Mouse (Mus musculus) ES-Bruce4 (cell line): Measurements from ENCODE around the gene Dnajc6.

Source experiments
- CTCF ChIP-seq: IDR thresholded peaks from one replicate; pipeline ENCODE4 v1.8.1; 2011; ENCODE audit warnings: low read depth, low read length
- POLR2A ChIP-seq: IDR thresholded peaks from one replicate; pipeline ENCODE4 v1.8.1; 2011; ENCODE audit warnings: low read length; ENCODE audit not compliant: insufficient read depth

DNA sequence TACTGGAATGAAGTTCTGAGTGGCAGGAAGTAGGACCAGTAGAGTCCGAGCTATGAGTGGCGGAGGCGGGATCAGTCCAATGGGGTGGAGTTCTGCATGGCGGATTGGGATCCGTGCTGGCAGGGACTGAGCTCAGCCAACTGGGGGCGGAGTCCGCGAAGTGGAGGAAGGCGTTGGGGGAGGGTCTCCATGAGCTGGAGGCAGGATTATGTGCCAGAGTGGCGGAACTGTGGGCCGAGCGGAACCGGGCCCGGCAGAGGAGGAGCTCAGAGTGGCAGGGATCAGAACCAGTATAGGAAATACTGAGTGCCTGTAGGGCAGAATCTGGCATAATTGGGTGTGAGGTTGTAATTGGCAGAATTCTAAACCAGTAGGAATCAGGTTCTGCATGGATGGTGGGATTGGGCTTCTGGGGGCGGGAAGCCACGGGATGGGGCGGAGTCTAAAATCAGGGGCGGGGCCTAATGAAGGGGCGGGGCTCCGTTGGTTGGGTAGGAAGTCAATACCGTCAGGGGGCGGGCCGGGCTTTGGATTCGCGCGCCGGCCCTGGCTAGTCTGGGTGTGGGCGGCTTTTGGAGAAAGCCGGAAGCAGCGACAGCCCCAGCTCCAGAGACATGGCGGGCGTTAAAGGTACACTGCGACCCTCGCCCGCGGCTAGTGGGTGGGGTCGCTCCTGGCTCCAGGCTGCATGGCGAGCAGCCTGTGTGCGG lies 150.9 kb downstream of the Dnajc6 start, which contains the start of gene Leprot:
- TF ChIP-seq CTCF (no peak), POLR2A (peak; percentile 41)
